Mouse (Mus musculus) intestine, postnatal 0 days (tissue): ENCODE results near the gene Vmn1r14. TPM values are rescaled to one million over a fixed set of nuclear protein-coding genes. Genes with fewer than 3 reads are reported as not detected.
"Not testable (repeated sequence)": the region's sequence is repeated elsewhere in the genome, so short reads cannot be mapped to it uniquely, and the experiment has no call there.

Experiments used
- ATAC-seq: fragments of 200-750 bp; cut with Nextera tagmentation; 2 replicates; pipeline ENCODE4 v1.8.0; 2017; ENCODE audit warnings: mild to moderate bottlenecking, moderate TSS enrichment, moderate library complexity
- H3K27ac ChIP-seq: fragments of 300-500 bp; sonication (generic); 2 replicates; pipeline ENCODE4 v1.5.1; 2014; ENCODE audit warnings: mild to moderate bottlenecking, low read depth, low read length, moderate library complexity
- H3K27me3 ChIP-seq: fragments of 300-500 bp; sonication (generic); replicated peaks from 2 replicates; pipeline ENCODE4 v1.6.1; 2014; ENCODE audit warnings: low read length, mixed read lengths; ENCODE audit not compliant: control insufficient read depth, insufficient read depth
- H3K36me3 ChIP-seq: fragments of 300-500 bp; sonication (generic); 2 replicates; pipeline ENCODE4 v1.6.1; 2014; ENCODE audit warnings: mild to moderate bottlenecking, moderate library complexity; ENCODE audit not compliant: control insufficient read depth, insufficient read depth
- H3K4me1 ChIP-seq: fragments of 300-500 bp; sonication (generic); replicated peaks from 2 replicates; pipeline ENCODE4 v1.6.1; 2014; ENCODE audit warnings: antibody characterized with exemption, low read length, mixed read lengths; ENCODE audit not compliant: control insufficient read depth, insufficient read depth
- H3K4me2 ChIP-seq: fragments of 300-500 bp; sonication (generic); replicated peaks from 2 replicates; pipeline ENCODE4 v1.6.1; 2014; ENCODE audit warnings: low read depth, mild to moderate bottlenecking, moderate library complexity
- H3K4me3 ChIP-seq: fragments of 300-500 bp; sonication (generic); 2 replicates; pipeline ENCODE4 v1.5.1; 2014; ENCODE audit warnings: low read depth, low read length
- H3K9ac ChIP-seq: fragments of 300-500 bp; sonication (generic); 2 replicates; pipeline ENCODE4 v1.6.1; 2014; ENCODE audit warnings: mild to moderate bottlenecking, low read depth, low read length
- H3K9me3 ChIP-seq: fragments of 300-500 bp; sonication (generic); 2 replicates; pipeline ENCODE4 v1.6.1; 2016; ENCODE audit warnings: mixed run types; ENCODE audit not compliant: control insufficient read depth
- CTCF ChIP-seq: sonication (generic); IDR thresholded peaks from 2 replicates; pipeline ENCODE4 v1.5.1; 2016; ENCODE audit warnings: low read depth, mild to moderate bottlenecking, control low read depth, antibody characterized with exemption, moderate library complexity
- WGBS: fragments of 180-500 bp; shearing (Covaris S2); extraction: QIAGEN DNeasy Blood & Tissue Kit; methylation state at CpG from one replicate; pipeline ENCODE4 v1.1.7; 2014; 5-methylcytosine and 5-hydroxymethylcytosine counted together
- polyA plus RNA-seq: library from polyadenylated mRNA; unstranded; fragments of >200 nt; fragmentation: Nextera tagmentation; extraction: Ambion mirVana; gene quantifications from 2 replicates; pipeline ENCODE4 v1.2.1, GENCODE M21; 2015

Gene Vmn1r14
- polyA plus RNA-seq, result not detected in 2 replicates

DNA sequence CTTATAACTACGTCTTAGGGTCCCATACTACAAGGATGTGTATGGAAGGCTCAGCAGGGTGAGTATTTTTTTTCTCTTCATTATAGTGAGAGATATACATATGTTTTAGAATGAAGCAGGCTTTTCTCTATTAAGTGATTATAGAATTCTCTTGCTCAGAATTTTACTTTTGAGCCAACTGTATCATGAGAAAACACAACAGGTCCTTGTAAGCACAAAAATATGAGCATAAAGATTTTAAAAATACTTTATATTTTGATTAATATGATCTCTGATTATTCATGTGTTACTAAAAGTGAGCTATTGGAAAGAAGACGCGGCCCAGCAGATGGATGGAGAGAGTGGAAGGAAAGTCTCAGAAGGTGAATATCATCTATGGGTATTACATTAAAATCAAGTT, at the start of gene Vmn1r14:
Gene Vmn1r14, plus strand, starts transcription at position 301 of the 400 bp plus-strand sequence.
- Histone ChIP-seq H3K27ac (no peak within 1 kb of the TSS), H3K4me3 (no peak within 1 kb of the TSS), H3K4me1 (no peaks in the 10 kb centered on the region), H3K9me3 (no peaks in the 10 kb centered on the region), H3K36me3 (no peaks in the 10 kb centered on the region), H3K9ac (no peak within 1 kb of the TSS), H3K4me2 (no peak within 1 kb of the TSS), H3K27me3 (no peaks in the 10 kb centered on the region)
- WGBS, result 88% methylated on average over 3 of the region's 3 CpGs
- TF ChIP-seq CTCF, result no peak
- no peak for ATAC-seq

DNA sequence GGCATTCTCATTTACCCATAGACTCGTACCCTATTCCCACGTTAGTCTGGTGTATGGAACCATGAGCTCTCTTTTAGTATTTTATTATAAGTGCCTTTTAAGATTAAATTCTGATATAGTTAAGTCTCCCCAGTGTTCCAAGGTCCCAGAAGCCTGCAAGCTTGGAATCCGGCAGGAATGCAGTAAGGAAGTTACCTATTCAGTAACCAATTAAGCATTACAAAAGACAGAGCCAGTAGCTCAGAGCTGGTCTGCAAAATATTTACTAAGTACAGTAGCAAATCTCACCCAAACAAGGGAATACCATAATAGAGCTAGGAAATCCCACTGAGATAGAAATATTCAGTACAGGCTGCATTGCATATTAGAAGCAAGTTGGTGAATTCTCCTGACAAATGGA, 41.5 kb upstream of the Vmn1r14 start:
- not testable (repeated sequence) for H3K27me3 ChIP-seq, H3K4me1 ChIP-seq, H3K9me3 ChIP-seq, H3K4me3 ChIP-seq, H3K9ac ChIP-seq, ATAC-seq, H3K4me2 ChIP-seq, H3K36me3 ChIP-seq, H3K27ac ChIP-seq
- WGBS, result 47% methylated on average over 3 of the region's 3 CpGs

DNA sequence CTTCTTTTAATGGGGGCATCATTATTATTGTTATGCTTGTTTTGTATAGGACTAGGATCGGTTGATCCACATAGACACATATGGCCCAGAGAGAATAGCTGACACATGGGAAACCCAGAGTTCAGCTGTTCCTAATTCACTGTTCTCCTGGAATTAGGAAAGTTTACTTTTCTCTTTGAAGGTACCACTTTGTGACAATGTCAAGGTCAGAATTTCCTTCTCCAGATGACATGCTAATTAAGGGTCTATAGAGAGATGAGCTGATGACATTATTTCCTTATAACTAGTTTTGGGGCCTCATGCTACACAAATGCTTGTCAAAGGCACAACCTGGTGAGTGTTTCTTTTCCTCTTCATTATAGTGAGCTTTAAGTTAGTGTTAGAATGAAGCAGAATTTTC, 28.5 kb upstream of the Vmn1r14 start, which contains the start of gene Vmn1r13:
Gene Vmn1r13, plus strand, starts transcription at position 301 of the 400 bp plus-strand sequence.
- H3K4me2 ChIP-seq, H3K36me3 ChIP-seq, ATAC-seq, H3K4me3 ChIP-seq, H3K27ac ChIP-seq, H3K9ac ChIP-seq, H3K27me3 ChIP-seq, H3K9me3 ChIP-seq, H3K4me1 ChIP-seq: not testable (repeated sequence)
- 88% methylated on average over 1 of the region's 1 CpGs for WGBS

DNA sequence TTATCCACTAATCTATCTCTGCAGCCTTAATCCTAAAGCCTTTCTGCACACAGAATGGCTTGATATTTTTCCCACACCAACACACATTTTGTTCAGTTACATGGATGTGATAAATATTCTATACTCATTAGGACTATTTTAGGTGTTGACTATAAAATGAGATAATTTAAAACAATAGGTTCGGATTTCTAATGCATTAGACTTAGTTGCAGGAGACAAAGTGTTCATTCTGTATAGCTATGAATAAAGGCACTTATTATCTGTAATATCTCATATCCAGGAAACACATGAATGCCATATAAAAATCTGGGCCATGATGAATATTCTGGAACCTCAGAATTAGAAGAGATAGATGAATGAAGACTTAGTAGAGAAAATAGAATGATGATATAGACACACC, 26.2 kb downstream of the Vmn1r14 start, which contains the start of gene Vmn1r15:
Gene Vmn1r15, plus strand, starts transcription at position 301 of the 400 bp plus-strand sequence.
- no peak for ATAC-seq
- Histone ChIP-seq H3K4me1 (no peaks in the 10 kb centered on the region), H3K4me2 (no peak within 1 kb of the TSS), H3K27ac (no peak within 1 kb of the TSS), H3K9ac (no peak within 1 kb of the TSS), H3K27me3 (no peaks in the 10 kb centered on the region), H3K4me3 (no peak within 1 kb of the TSS), H3K36me3 (no peaks in the 10 kb centered on the region), H3K9me3 (no peaks in the 10 kb centered on the region)
- 80% methylated on average over 1 of the region's 1 CpGs for WGBS
- TF ChIP-seq CTCF, result no peak

DNA sequence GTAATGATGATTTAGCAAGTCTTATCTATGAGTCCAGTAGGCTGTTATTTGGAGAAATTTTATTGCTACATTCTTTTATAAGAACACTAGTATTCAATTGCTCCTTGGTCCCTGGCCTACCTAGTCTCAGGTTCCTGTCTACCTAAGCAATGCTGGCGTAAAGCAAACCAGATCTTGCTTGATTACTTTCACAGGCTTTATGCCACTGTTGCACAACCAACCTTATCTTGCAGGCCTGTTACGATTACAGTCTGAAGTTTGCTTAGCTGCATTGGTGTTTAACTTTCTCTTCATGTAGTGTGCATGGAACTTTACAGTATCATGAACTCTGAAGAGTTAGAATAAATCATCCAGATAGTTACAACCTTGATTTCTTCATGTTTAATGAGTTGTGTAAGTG, 29.5 kb downstream of the Vmn1r14 start:
- Histone ChIP-seq H3K9me3 (no peaks in the 10 kb centered on the region), H3K27me3 (no peaks in the 10 kb centered on the region), H3K9ac (no peak overlapping the region), H3K36me3 (no peaks in the 10 kb centered on the region), H3K4me3 (no peak overlapping the region), H3K4me2 (no peak overlapping the region), H3K4me1 (no peaks in the 10 kb centered on the region), H3K27ac (no peak overlapping the region)
- no peak for TF ChIP-seq CTCF
- no peak for ATAC-seq
- 44% methylated on average over 2 of the region's 2 CpGs for WGBS

DNA sequence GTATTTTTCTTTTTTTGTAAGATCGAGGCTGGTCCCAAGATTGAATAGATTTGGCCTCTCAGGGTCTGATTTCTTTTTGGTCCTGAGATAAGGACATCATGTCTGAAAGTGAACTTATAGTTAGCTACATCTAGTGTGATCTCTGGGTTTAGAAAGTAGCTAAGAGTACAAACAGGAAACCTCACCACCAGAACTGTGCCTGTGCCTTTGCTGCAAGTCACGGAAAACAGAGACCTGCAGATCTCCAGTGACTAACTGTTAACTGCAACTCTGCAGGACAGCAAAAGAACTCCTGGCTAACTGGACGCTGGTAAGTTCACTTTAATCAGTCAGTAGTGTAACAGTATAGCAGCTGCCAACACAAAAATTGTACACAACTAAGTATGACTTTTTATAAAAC, 40.4 kb downstream of the Vmn1r14 start:
- no peak overlapping the region for H3K27ac ChIP-seq
- no peaks in the 10 kb centered on the region for H3K9me3 ChIP-seq
- no peak overlapping the region for H3K4me3 ChIP-seq
- H3K4me1 ChIP-seq, result no peaks in the 10 kb centered on the region
- no peak overlapping the region for H3K4me2 ChIP-seq
- H3K27me3 ChIP-seq, result no peaks in the 10 kb centered on the region
- no peak overlapping the region for H3K9ac ChIP-seq
- no peak for TF ChIP-seq CTCF
- H3K36me3 ChIP-seq, result no peaks in the 10 kb centered on the region
- 69% methylated on average over 3 of the region's 3 CpGs for WGBS
- no peak for ATAC-seq

DNA sequence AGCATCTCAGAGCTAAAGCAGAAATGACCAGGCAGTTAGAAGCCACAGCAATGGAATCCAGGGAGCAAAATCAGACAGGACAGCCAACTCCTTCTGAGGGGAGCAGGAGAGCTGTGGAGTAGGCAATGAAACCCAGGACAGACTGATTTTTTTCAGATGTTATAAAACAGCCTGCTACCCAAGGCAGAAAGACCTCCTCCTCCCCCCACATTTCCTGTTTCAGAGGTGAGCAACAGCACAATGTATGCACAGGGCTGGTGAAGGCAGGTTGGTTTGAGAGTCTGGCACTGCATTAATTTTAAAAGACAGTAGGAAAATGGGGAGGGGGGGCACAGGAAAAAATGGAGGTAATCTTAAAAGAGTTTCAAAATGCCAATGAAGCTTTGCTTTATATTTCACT, 41.0 kb downstream of the Vmn1r14 start:
- no peak for ATAC-seq
- Histone ChIP-seq H3K4me1 (no peaks in the 10 kb centered on the region), H3K27ac (no peak overlapping the region), H3K27me3 (no peaks in the 10 kb centered on the region), H3K9ac (no peak overlapping the region), H3K9me3 (no peaks in the 10 kb centered on the region), H3K36me3 (no peaks in the 10 kb centered on the region), H3K4me2 (no peak overlapping the region), H3K4me3 (no peak overlapping the region)
- TF ChIP-seq CTCF, result no peak
